Mouse (Mus musculus): ENCODE data around the gene Dnah12.

DNA sequence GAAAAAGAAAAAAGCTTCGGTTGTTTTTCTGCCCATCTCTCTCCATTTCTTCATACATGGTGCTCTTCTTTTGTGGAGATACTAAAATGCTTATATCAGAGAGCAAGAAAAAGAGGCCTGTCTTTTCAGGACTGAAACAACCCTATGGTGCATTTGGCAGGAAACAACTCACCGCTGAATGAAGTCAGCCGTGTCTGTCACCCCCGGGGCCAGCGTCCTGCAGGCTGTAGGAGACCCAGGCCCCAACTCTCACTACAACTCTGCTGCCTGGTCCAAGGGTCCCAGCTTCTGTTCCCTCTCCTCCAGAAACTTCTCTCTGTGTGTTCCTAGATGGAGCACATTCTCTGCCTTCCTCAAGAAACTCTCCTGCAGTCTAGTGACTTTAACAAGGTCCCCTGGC is 175.2 kb downstream of the Dnah12 start:
- TF ChIP-seq POLR2A (IDR thresholded peaks at IDR 0.05; ENCODE audit: insufficient read length, low read depth) (no peak), SRF (IDR thresholded peaks at IDR 0.05; ENCODE audit: control insufficient read depth, insufficient read length, low read depth) (no peak), POLR2AphosphoS2 (IDR thresholded peaks at IDR 0.05; ENCODE audit: insufficient read length, low read depth) (no peak), REST (IDR thresholded peaks at IDR 0.05; ENCODE audit: insufficient read depth, insufficient read length) (no peak), E2F4 (IDR thresholded peaks at IDR 0.05; ENCODE audit: insufficient read depth) (no peak), USF1 (IDR thresholded peaks at IDR 0.05; ENCODE audit: low read depth) (no peak), CEBPB (IDR thresholded peaks at IDR 0.05; ENCODE audit: insufficient read depth, poor library complexity, severe bottlenecking) (no peak), MYOG (IDR thresholded peaks at IDR 0.05; ENCODE audit: control insufficient read depth in 1 of 3, insufficient read depth in 1 of 3, insufficient read length in 2 of 3, low read depth in 2 of 3) (no peak), MAX (IDR thresholded peaks at IDR 0.05; ENCODE audit: low read depth) (no peak), TCF12 (IDR thresholded peaks at IDR 0.05; ENCODE audit: insufficient read depth, poor library complexity, severe bottlenecking) (no peak), MYOD1 (IDR thresholded peaks at IDR 0.05; ENCODE audit: control insufficient read depth in 1 of 3, insufficient read length in 2 of 3, low read depth in 2 of 3) (no peak), TCF3 (IDR thresholded peaks at IDR 0.05; ENCODE audit: insufficient read length, low read depth) (no peak)

All from myocyte (in vitro differentiated cells).